Mouse (Mus musculus): ENCODE measurements around the gene Cfap97. TPM values are rescaled to one million over a fixed set of nuclear protein-coding genes. Genes with fewer than 3 reads are reported as not detected.
"Not testable (repeated sequence)": the region's sequence is repeated elsewhere in the genome, so short reads cannot be mapped to it uniquely, and the experiment has no call there.

Gene Cfap97
- total RNA-seq, 2 experiments from 2014 or later, result 11.2 to 12.0 TPM

- DNase-seq, result no peak
Measured at GRCm38 (mm10) chr8:46212194-46212593, 60.6 kb downstream of the Cfap97 start.

GRCm38 (mm10) chr8:46213971-46214480 is 62.5 kb downstream of the Cfap97 start:
- intact Hi-C loops (cut with DNase I; ENCODE audit: low total_unique reads), result no loop called here

More at GRCm38 (mm10) chr8:46212194-46212593, 60.6 kb downstream of the Cfap97 start:
- intact Hi-C loops (cut with DNase I; ENCODE audit: low total_unique reads), result no loop called here

GRCm38 (mm10) chr8:46216838-46217237 is 65.3 kb downstream of the Cfap97 start:
- intact Hi-C loops (cut with DNase I; ENCODE audit: low total_unique reads), result no loop called here
- DNase-seq, result peak; percentile 77

More at GRCm38 (mm10) chr8:46213971-46214480, 62.5 kb downstream of the Cfap97 start:
- DNase-seq, result no peak

GRCm38 (mm10) chr8:46220566-46220965 is 69.0 kb downstream of the Cfap97 start:
- DNase-seq, result no peak

GRCm38 (mm10) chr8:46225501-46225900 is 73.9 kb downstream of the Cfap97 start:
- intact Hi-C loops (cut with DNase I; ENCODE audit: low total_unique reads), result no loop called here
- DNase-seq, result no peak

More at GRCm38 (mm10) chr8:46220566-46220965, 69.0 kb downstream of the Cfap97 start:
- intact Hi-C loops (cut with DNase I; ENCODE audit: low total_unique reads), result no loop called here

- intact Hi-C loops (cut with DNase I; ENCODE audit: low total_unique reads), result no loop called here
Measured at GRCm38 (mm10) chr8:46226622-46227021, 75.1 kb downstream of the Cfap97 start.

GRCm38 (mm10) chr8:46231968-46232367 is 80.4 kb downstream of the Cfap97 start:
- DNase-seq; intact Hi-C loops (cut with DNase I; ENCODE audit: low total_unique reads): not testable (repeated sequence)

More at GRCm38 (mm10) chr8:46226622-46227021, 75.1 kb downstream of the Cfap97 start:
- no peak for DNase-seq

- intact Hi-C loops (cut with DNase I; ENCODE audit: low total_unique reads), result no loop called here
Measured at GRCm38 (mm10) chr8:46232798-46233197, 81.2 kb downstream of the Cfap97 start.

GRCm38 (mm10) chr8:46234736-46235135 is 83.2 kb downstream of the Cfap97 start:
- intact Hi-C loops (cut with DNase I; ENCODE audit: low total_unique reads), result no loop called here
- no peak for DNase-seq

More at GRCm38 (mm10) chr8:46232798-46233197, 81.2 kb downstream of the Cfap97 start:
- no peak for DNase-seq

- peak; percentile 26 for DNase-seq
- intact Hi-C loops (cut with DNase I; ENCODE audit: low total_unique reads), result no loop called here
Measured at GRCm38 (mm10) chr8:46236441-46237223, 85.1 kb downstream of the Cfap97 start.

GRCm38 (mm10) chr8:46241568-46242374 is 90.2 kb downstream of the Cfap97 start:
- intact Hi-C loops (cut with DNase I; ENCODE audit: low total_unique reads), result no loop called here
- DNase-seq, result peak; percentile 78

GRCm38 (mm10) chr8:46242946-46243345 is 91.4 kb downstream of the Cfap97 start:
- intact Hi-C loops (cut with DNase I; ENCODE audit: low total_unique reads), result no loop called here
- no peak for DNase-seq

Small RNA genes within 50 kb of the gene (microRNA-seq; reads per million reads assigned to microRNA genes)
- 0 reads per million in 2 experiments for gene Gm23812

Other genes starting within 250 kb of the Cfap97 start
- not detected for gene Ccdc110, start 217.2 kb upstream of the Cfap97 start, total RNA-seq (2021)
- gene 1700029J07Rik, start 176.5 kb upstream of the Cfap97 start, total RNA-seq (2021), result under 1 TPM; 0.53 to 0.80 TPM
- 10 to 100 TPM; 36.1 to 36.7 TPM for gene Ufsp2, start 176.2 kb upstream of the Cfap97 start, total RNA-seq (2021)
- 1 to 10 TPM; 3.0 TPM for gene Lrp2bp, start 152.5 kb upstream of the Cfap97 start, total RNA-seq (2021)
- 1 to 10 TPM; 1.2 to 2.6 TPM for gene Ankrd37, start 146.1 kb upstream of the Cfap97 start, total RNA-seq (2021)
- gene Snx25, start 388 bp downstream of the Cfap97 start, total RNA-seq (2021), result 1 to 10 TPM; 6.0 to 6.1 TPM
- gene Slc25a4, start 59.5 kb downstream of the Cfap97 start, total RNA-seq (2021), result 1,000 to 10,000 TPM; 2,687 to 3,049 TPM
- under 1 TPM; 0.72 to 0.93 TPM for gene Helt, start 142.9 kb downstream of the Cfap97 start, total RNA-seq (2021)

Data from gastrocnemius, postnatal 14 days (tissue).